Mouse (Mus musculus) ES-E14 (cell line): ENCODE measurements around the gene Icam2.

Experiments
- CHD2 ChIP-seq: IDR thresholded peaks from 2 replicates; pipeline ENCODE4 v1.6.1; 2014; ENCODE audit warnings: mild to moderate bottlenecking, low read depth, low read length, inconsistent platforms
- ZNF384 ChIP-seq: IDR thresholded peaks from 2 replicates; pipeline ENCODE4 v1.6.1; 2012; ENCODE audit warnings: low read depth, low read length, inconsistent platforms

GRCm38 (mm10) chr11:106386409-106386808 is 1.5 kb downstream of the Icam2 start:
- TF ChIP-seq ZNF384 (no peak), CHD2 (no peak)
